7 mouse cellular contexts compared by ENCODE assay signal in genomic region chr5:75154621-75155235, GRCm38 (mm10). TPM values are rescaled to one million over a fixed set of nuclear protein-coding genes. Genes with fewer than 3 reads are reported as not detected.
A peak's percentile ranks its signal among the peaks of the same experiment; 100 is the strongest.
DNase-seq lines count a peak whose midpoint lies in the region; ATAC-seq and TF ChIP-seq lines count a peak whose summit lies in the region.

No protein-coding gene starts in this region.

- no peaks in the 10 kb centered on the region for H3K36me3 ChIP-seq in ES-E14 (ENCODE audit: control insufficient read depth, insufficient read depth, low read length, poor library complexity, severe bottlenecking)
- H3K36me3 ChIP-seq in heart, embryonic 10.5 days: no peaks in the 10 kb centered on the region
- no peaks in the 10 kb centered on the region for H3K36me3 ChIP-seq in kidney, embryonic 15.5 days

- no peaks in the 10 kb centered on the region for H3K9me3 ChIP-seq in ES-E14 (ENCODE audit: control insufficient read depth, insufficient read depth, low read depth, low read length)
- H3K9me3 ChIP-seq in heart, embryonic 10.5 days: no peaks in the 10 kb centered on the region
- H3K9me3 ChIP-seq in kidney, embryonic 15.5 days (replicated peaks): no peaks in the 10 kb centered on the region

- peak overlapping the region; percentile 5 to 7; a peak in 1 of 4 replicates for H3K4me3 ChIP-seq in ES-E14 (ENCODE audit: insufficient read depth in 1 of 2, low read depth in 1 of 2, low read length in 2 of 2, poor library complexity in 1 of 2, severe bottlenecking in 1 of 2)
- H3K4me3 ChIP-seq in heart, embryonic 10.5 days: peak overlapping the region; percentile 72
- H3K4me3 ChIP-seq in kidney, embryonic 15.5 days (replicated peaks): peak overlapping the region; percentile 56

- no peak for DNase-seq in ES-E14 (ENCODE audit: low read depth, low spot score)
- DNase-seq in embryo, embryonic 10.5 days (ENCODE audit: low spot score): peak; percentile 77
- DNase-seq in heart, embryonic 10.5 days (ENCODE audit: low spot score): no peak
- DNase-seq in mesoderm, embryonic 11.5 days (ENCODE audit: low read depth, low spot score): peak; percentile 77
- DNase-seq in urinary bladder, postnatal 36 days (ENCODE audit: low spot score in 2 of 2): peak; percentile 25 to 37

- no peak overlapping the region for H3K27ac ChIP-seq in ES-E14 (ENCODE audit: insufficient read depth, low read depth, low read length, poor library complexity, severe bottlenecking)
- peak overlapping the region; percentile 88 for H3K27ac ChIP-seq in heart, embryonic 10.5 days
- H3K27ac ChIP-seq in kidney, embryonic 15.5 days: peak overlapping the region; percentile 90

- WGBS in heart, embryonic 10.5 days: under 1% methylated on average over 21 of the region's 21 CpGs
- under 1% methylated on average over 21 of the region's 21 CpGs for WGBS in kidney, embryonic 15.5 days

- H3K27me3 ChIP-seq in heart, embryonic 10.5 days (ENCODE audit: insufficient read depth, poor library complexity, severe bottlenecking): peaks cover 56% of the 10 kb centered on the region
- peaks cover 60% of the 10 kb centered on the region for H3K27me3 ChIP-seq in kidney, embryonic 15.5 days

- 0 out of 2 replicates have a peak, but pooled peaks have one; percentile 16 for ATAC-seq in kidney, embryonic 15.5 days (replicated peaks; ENCODE audit: low FRiP score)
- ATAC-seq in activated CD4-positive, CD25-positive, alpha-beta regulatory T cell, adult 4 months: no peak

- H3K4me2 ChIP-seq in kidney, embryonic 15.5 days: peak overlapping the region; percentile 59

- H3K4me1 ChIP-seq in ES-E14 (ENCODE audit: control insufficient read depth in 2 of 2, insufficient read depth in 2 of 2, low read length in 2 of 2, poor library complexity in 1 of 2): peaks cover 0 to 5% of the 10 kb centered on the region in 2 experiments; a peak in 1 of 4 replicates
- peaks cover 44% of the 10 kb centered on the region for H3K4me1 ChIP-seq in heart, embryonic 10.5 days
- peaks cover 44% of the 10 kb centered on the region for H3K4me1 ChIP-seq in kidney, embryonic 15.5 days

- H3K9ac ChIP-seq in ES-E14 (ENCODE audit: insufficient read depth, low read depth, low read length, poor library complexity, severe bottlenecking): no peak overlapping the region
- H3K9ac ChIP-seq in kidney, embryonic 15.5 days: peak overlapping the region; percentile 61

- in situ Hi-C loops in ES-E14 (cut with MboI; ENCODE audit: low sequenced_read_pairs in 2 of 2, unreplicated experiment in 2 of 2): loop anchor here (5.0 to 25.0 kb wide), 5 partner anchors 82 to 842 kb away; no protein-coding TSS in a partner anchor

TF ChIP-seq in ES-E14, 5 proteins besides CTCF, POLR2A, EP300 and RAD21:
- TF ChIP-seq MAFK (IDR thresholded peaks at IDR 0.05; ENCODE audit: insufficient read depth, low read depth, low read length) (no peak), ZC3H11A (IDR thresholded peaks at IDR 0.05; ENCODE audit: borderline replicate concordance, low read depth, low read length) (no peak), HCFC1 (IDR thresholded peaks at IDR 0.05; ENCODE audit: borderline replicate concordance, insufficient read depth, low read length) (no peak), ZNF384 (IDR thresholded peaks at IDR 0.05; ENCODE audit: low read depth, low read length) (no peak), CHD2 (IDR thresholded peaks at IDR 0.05; ENCODE audit: low read depth, low read length) (no peak)

RNA-seq across cellular contexts. Expression of gene Pdgfra, which starts 2.6 kb away (rescaled TPM):
- 2.8 and 10.2 TPM in 2 replicates for total RNA-seq in ES-E14 (2012; rRNA removed)
- 23.8 and 37.4 TPM in 2 replicates for polyA plus RNA-seq in heart, embryonic 10.5 days (2016; fragmentation: Nextera tagmentation; extraction: Ambion mirVana)
- polyA plus RNA-seq in kidney, embryonic 15.5 days (2015; fragmentation: Nextera tagmentation; extraction: Ambion mirVana): 40.0 and 47.3 TPM in 2 replicates
- polyA plus RNA-seq in activated CD4-positive, CD25-positive, alpha-beta regulatory T cell, adult 4 months (2017; shearing (Covaris generic)): not detected

Comparison
In these comparisons a context has a peak if more than half of its experiments do, and no peak if none do; other contexts are left out.
1. DNase-seq: peak in embryo, embryonic 10.5 days (single experiment), mesoderm, embryonic 11.5 days (single experiment) and urinary bladder, postnatal 36 days (2 of 2); none in ES-E14 (single experiment) and heart, embryonic 10.5 days (single experiment).
2. H3K4me3 ChIP-seq: peak in every context shown above with its lines; median percentile 72 in heart, embryonic 10.5 days; 56 in kidney, embryonic 15.5 days; 6 in ES-E14.
3. RNA of gene Pdgfra, which starts 2.6 kb away (polyA plus RNA-seq): 40.0 to 47.3 TPM in kidney, embryonic 15.5 days and 23.8 to 37.4 TPM in heart, embryonic 10.5 days; not detected in activated CD4-positive, CD25-positive, alpha-beta regulatory T cell, adult 4 months; every median in the first group is over 10 times any median in the second.